Mouse (Mus musculus) liver, embryonic 14.5 days (tissue): ENCODE measurements at regions not wholly inside any gene's neighbourhood (a gene's known extent, or its start where the extent isn't known, plus 50 kb on each side); places are given as distances from the start of the nearest gene placed in this dataset.

Experiments used
- CTCF ChIP-seq: IDR thresholded peaks from 2 replicates; pipeline ENCODE4 v1.5.1; 2016; ENCODE audit warnings: antibody characterized with exemption, low read depth, control low read depth
- EP300 ChIP-seq: IDR thresholded peaks from 2 replicates; pipeline ENCODE4 v1.6.1; 2016; ENCODE audit warnings: antibody characterized with exemption, low read depth

DNA sequence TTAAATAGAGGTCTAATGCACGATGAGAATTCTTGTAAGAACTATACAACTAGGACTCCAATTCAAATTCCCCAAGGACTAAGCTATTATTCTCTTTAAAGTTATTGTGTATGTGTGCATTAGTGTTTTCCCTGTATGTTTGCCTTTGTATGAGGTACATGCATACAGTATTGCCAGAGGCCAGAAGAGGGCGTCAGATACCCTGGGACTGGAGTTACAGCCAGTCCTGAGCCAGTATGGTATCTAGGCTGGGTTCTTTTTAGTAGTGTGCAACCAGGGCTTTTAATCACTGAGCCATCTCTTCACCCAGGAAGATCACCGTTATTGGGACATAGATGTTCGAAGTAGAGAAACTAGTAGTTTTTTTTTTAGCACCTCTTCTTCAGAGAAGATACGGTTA, 154.2 kb upstream of the Esrrg start:
- TF ChIP-seq CTCF = peak; percentile 19; the same call in 1 of the 2 replicates
- no peak for TF ChIP-seq EP300
